Mouse (Mus musculus) midbrain, embryonic 14.5 days (tissue): ENCODE data around the gene Lgr5. TPM values are rescaled to one million over a fixed set of nuclear protein-coding genes. Genes with fewer than 3 reads are reported as not detected.
A peak's percentile ranks its signal among the peaks of the same experiment; 100 is the strongest.

Experiments used
- ATAC-seq: fragments of 200-750 bp; cut with Nextera tagmentation; 2 replicates; pipeline ENCODE4 v1.8.0; 2017; ENCODE audit warnings: moderate number of reproducible peaks, moderate library complexity; ENCODE audit not compliant: low FRiP score, low TSS enrichment
- DNase-seq: peaks from one replicate; pipeline ENCODE4 v3.0.0-alpha.2; 2015
- H3K27ac ChIP-seq: fragments of 300-500 bp; sonication (generic); replicated peaks from 2 replicates; pipeline ENCODE4 v1.5.1; 2014; ENCODE audit warnings: mild to moderate bottlenecking, low read depth, low read length, moderate library complexity
- H3K27me3 ChIP-seq: fragments of 300-500 bp; sonication (generic); 2 replicates; pipeline ENCODE4 v1.6.1; 2014; ENCODE audit warnings: low read length, control low read depth, mixed read lengths; ENCODE audit not compliant: control insufficient read depth, insufficient read depth
- H3K36me3 ChIP-seq: fragments of 300-500 bp; sonication (generic); 2 replicates; pipeline ENCODE4 v1.6.1; 2014; ENCODE audit warnings: low read length, control low read depth; ENCODE audit not compliant: control insufficient read depth, insufficient read depth
- H3K4me1 ChIP-seq: fragments of 300-500 bp; sonication (generic); 2 replicates; pipeline ENCODE4 v1.6.1; 2014; ENCODE audit warnings: mild to moderate bottlenecking, antibody characterized with exemption, low read length, control low read depth; ENCODE audit not compliant: control insufficient read depth, insufficient read depth
- H3K4me2 ChIP-seq: fragments of 300-500 bp; sonication (generic); 2 replicates; pipeline ENCODE4 v1.6.1; 2014; ENCODE audit warnings: mild to moderate bottlenecking, low read length, moderate library complexity
- H3K4me3 ChIP-seq: fragments of 300-500 bp; sonication (generic); replicated peaks from 2 replicates; pipeline ENCODE4 v1.5.1; 2014; ENCODE audit warnings: low read depth, low read length
- H3K9ac ChIP-seq: fragments of 300-500 bp; sonication (generic); replicated peaks from 2 replicates; pipeline ENCODE4 v1.6.1; 2014; ENCODE audit warnings: mild to moderate bottlenecking, low read length, moderate library complexity
- H3K9me3 ChIP-seq: fragments of 300-500 bp; sonication (generic); 2 replicates; pipeline ENCODE4 v1.6.1; 2016; ENCODE audit warnings: low read length, control low read depth, mixed read lengths; ENCODE audit not compliant: control insufficient read depth
- WGBS: fragments of 180-500 bp; shearing (Covaris S2); extraction: QIAGEN DNeasy Blood & Tissue Kit; methylation state at CpG from one replicate; pipeline ENCODE4 v1.1.7; 2014; 5-methylcytosine and 5-hydroxymethylcytosine counted together
- polyA plus RNA-seq: library from polyadenylated mRNA; unstranded; fragments of >200 nt; fragmentation: Nextera tagmentation; extraction: Ambion mirVana; gene quantifications from 2 replicates; pipeline ENCODE4 v1.2.1, GENCODE M21; 2014

Gene Lgr5
- polyA plus RNA-seq, 1 experiment from 2014 or later = 1.9 TPM

DNA sequence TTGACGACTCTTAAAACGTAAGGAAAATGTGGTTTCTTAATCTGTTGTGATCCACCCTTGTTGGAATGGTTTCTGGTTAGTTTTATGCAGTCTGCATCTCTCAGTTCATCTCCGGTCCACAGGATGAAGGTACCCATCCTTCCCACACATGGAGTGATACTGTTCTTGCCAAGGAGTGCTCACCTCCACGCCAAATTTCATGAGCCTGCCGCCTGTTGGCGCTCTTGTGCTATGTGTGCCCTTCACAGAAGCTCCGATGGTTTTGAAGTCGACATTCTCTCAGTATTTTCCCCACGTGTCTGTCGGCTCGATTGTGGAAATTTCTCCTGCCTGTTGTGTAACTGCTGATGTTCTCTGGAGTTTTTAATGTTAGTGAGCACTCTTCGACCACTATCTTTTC, 57.8 kb downstream of the Lgr5 start:
- ATAC-seq (no peak), DNase-seq (no peak)
- 92% methylated on average over 12 of the region's 12 CpGs for WGBS
- no peaks in the 10 kb centered on the region for H3K36me3 ChIP-seq
- H3K27me3 ChIP-seq = no peaks in the 10 kb centered on the region
- no peak overlapping the region for H3K4me3 ChIP-seq
- H3K9ac ChIP-seq = no peak overlapping the region
- H3K27ac ChIP-seq = no peak overlapping the region
- no peak overlapping the region for H3K4me2 ChIP-seq
- H3K4me1 ChIP-seq = no peaks in the 10 kb centered on the region
- no peaks in the 10 kb centered on the region for H3K9me3 ChIP-seq

GRCm38 (mm10) chr10:115528892-115529291, 58.7 kb downstream of the Lgr5 start:
- ATAC-seq (no peak), DNase-seq (no peak)
- no peaks in the 10 kb centered on the region for H3K36me3 ChIP-seq
- no peak overlapping the region for H3K27ac ChIP-seq
- H3K9ac ChIP-seq = no peak overlapping the region
- no peaks in the 10 kb centered on the region for H3K4me1 ChIP-seq
- no peaks in the 10 kb centered on the region for H3K9me3 ChIP-seq
- no peak overlapping the region for H3K4me3 ChIP-seq
- no peak overlapping the region for H3K4me2 ChIP-seq
- H3K27me3 ChIP-seq = no peaks in the 10 kb centered on the region
- WGBS = 80% methylated on average over 4 of the region's 4 CpGs

DNA sequence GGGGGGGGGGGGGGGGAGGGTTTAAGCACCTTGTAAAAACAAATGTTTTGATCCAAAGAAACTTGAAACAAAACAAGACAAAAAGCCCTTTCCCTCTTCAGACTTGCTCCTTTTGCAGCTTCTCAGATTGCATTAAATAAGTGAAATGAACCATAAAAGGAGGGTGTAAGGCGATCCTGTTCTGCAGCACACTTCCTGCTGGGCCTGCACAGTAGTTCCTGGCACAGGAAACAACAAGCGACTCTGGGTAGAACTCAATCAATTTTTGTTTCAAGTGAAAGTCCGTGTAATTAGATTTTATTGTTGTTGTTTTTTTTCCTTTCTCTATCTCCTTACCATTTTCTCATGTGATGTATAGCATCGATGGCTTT, 66.5 kb downstream of the Lgr5 start:
- H3K9me3 ChIP-seq = no peaks in the 10 kb centered on the region
- no peaks in the 10 kb centered on the region for H3K27me3 ChIP-seq
- no peak overlapping the region for H3K27ac ChIP-seq
- no peaks in the 10 kb centered on the region for H3K36me3 ChIP-seq
- DNase-seq (no peak), ATAC-seq (no peak)
- no peak overlapping the region for H3K9ac ChIP-seq
- 5% methylated on average over 4 of the region's 4 CpGs for WGBS
- H3K4me3 ChIP-seq = no peak overlapping the region
- no peaks in the 10 kb centered on the region for H3K4me1 ChIP-seq
- H3K4me2 ChIP-seq = no peak overlapping the region

GRCm38 (mm10) chr10:115520200-115521080, 67.1 kb downstream of the Lgr5 start:
- Histone ChIP-seq H3K4me2 (no peak overlapping the region), H3K36me3 (no peaks in the 10 kb centered on the region), H3K27ac (no peak overlapping the region), H3K9me3 (no peaks in the 10 kb centered on the region), H3K4me1 (no peaks in the 10 kb centered on the region), H3K9ac (no peak overlapping the region), H3K27me3 (no peaks in the 10 kb centered on the region), H3K4me3 (no peak overlapping the region)
- 28% methylated on average over 17 of the region's 17 CpGs for WGBS
- DNase-seq (peak; percentile 9), ATAC-seq (no peak)

- H3K9ac ChIP-seq = no peak overlapping the region
- no peak for DNase-seq
- no peak overlapping the region for H3K4me2 ChIP-seq
- whole genome bisulfite sequencing = 91% methylated on average over 3 of the region's 3 CpGs
- no peaks in the 10 kb centered on the region for H3K27me3 ChIP-seq
- H3K9me3 ChIP-seq = no peaks in the 10 kb centered on the region
- no peak overlapping the region for H3K4me3 ChIP-seq
- no peaks in the 10 kb centered on the region for H3K4me1 ChIP-seq
- no peak for ATAC-seq
- H3K36me3 ChIP-seq = no peaks in the 10 kb centered on the region
- no peak overlapping the region for H3K27ac ChIP-seq
Observed at GRCm38 (mm10) chr10:115518845-115519244, 68.7 kb downstream of the Lgr5 start.

GRCm38 (mm10) chr10:115515503-115515902, 72.1 kb downstream of the Lgr5 start:
- Histone ChIP-seq H3K4me1 (no peaks in the 10 kb centered on the region), H3K9me3 (no peaks in the 10 kb centered on the region), H3K27me3 (no peaks in the 10 kb centered on the region), H3K27ac (no peak overlapping the region), H3K36me3 (no peaks in the 10 kb centered on the region), H3K4me2 (no peak overlapping the region), H3K9ac (no peak overlapping the region), H3K4me3 (no peak overlapping the region)
- WGBS = 88% methylated on average over 7 of the region's 7 CpGs
- ATAC-seq (no peak), DNase-seq (no peak)

DNA sequence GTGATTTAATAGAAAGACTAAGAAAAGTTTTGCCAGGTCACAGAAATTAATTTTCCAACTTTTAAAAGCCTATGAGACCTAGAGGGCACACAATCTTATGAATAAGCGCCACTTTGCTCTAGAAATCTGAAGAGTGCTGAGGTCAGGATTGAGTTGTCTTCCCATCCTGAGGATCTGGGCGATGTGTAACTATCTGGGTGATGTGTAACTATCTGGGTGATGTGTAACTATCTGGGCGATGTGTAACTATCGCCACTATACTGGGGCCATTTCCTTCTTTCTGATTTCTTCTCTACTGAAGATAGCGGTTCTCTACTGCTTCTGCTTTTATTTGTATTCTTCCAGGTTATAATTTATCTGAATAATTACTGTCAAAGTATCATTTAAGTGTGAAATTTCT, 76.6 kb downstream of the Lgr5 start:
- Histone ChIP-seq H3K4me2 (no peak overlapping the region), H3K27me3 (no peaks in the 10 kb centered on the region), H3K4me3 (no peak overlapping the region), H3K9ac (no peak overlapping the region), H3K36me3 (no peaks in the 10 kb centered on the region), H3K9me3 (no peaks in the 10 kb centered on the region), H3K27ac (no peak overlapping the region), H3K4me1 (no peaks in the 10 kb centered on the region)
- 92% methylated on average over 5 of the region's 5 CpGs for WGBS
- DNase-seq = no peak
- ATAC-seq = no peak

- Histone ChIP-seq H3K27ac (no peak overlapping the region), H3K4me3 (no peak overlapping the region), H3K9ac (no peak overlapping the region), H3K4me1 (no peaks in the 10 kb centered on the region), H3K9me3 (no peaks in the 10 kb centered on the region), H3K4me2 (no peak overlapping the region), H3K36me3 (no peaks in the 10 kb centered on the region), H3K27me3 (no peaks in the 10 kb centered on the region)
- DNase-seq (no peak), ATAC-seq (no peak)
- WGBS = 91% methylated on average over 16 of the region's 16 CpGs
Observed at GRCm38 (mm10) chr10:115505631-115506239, 81.8 kb downstream of the Lgr5 start.

- 95% methylated on average over 10 of the region's 10 CpGs for WGBS
- Histone ChIP-seq H3K9ac (no peak overlapping the region), H3K36me3 (no peaks in the 10 kb centered on the region), H3K27me3 (no peaks in the 10 kb centered on the region), H3K4me3 (no peak overlapping the region), H3K27ac (no peak overlapping the region), H3K4me2 (no peak overlapping the region), H3K4me1 (no peaks in the 10 kb centered on the region), H3K9me3 (no peaks in the 10 kb centered on the region)
- DNase-seq (no peak), ATAC-seq (no peak)
Observed at GRCm38 (mm10) chr10:115505155-115505554, 82.4 kb downstream of the Lgr5 start.
